Mouse (Mus musculus) stomach, postnatal 0 days (tissue): ENCODE results near the gene Lpcat4.

Experiments
- CTCF ChIP-seq: IDR thresholded peaks from 2 replicates; pipeline ENCODE4 v1.5.1; 2016; ENCODE audit warnings: antibody characterized with exemption, low read depth, mild to moderate bottlenecking, moderate library complexity
- EP300 ChIP-seq: optimal IDR thresholded peaks from 2 replicates; pipeline ENCODE3; 2016; ENCODE audit warnings: antibody characterized with exemption

GRCm38 (mm10) chr2:112273474-112273873 lies 34.2 kb downstream of the Lpcat4 start:
- TF ChIP-seq CTCF (no peak), EP300 (no peak)
